Mouse (Mus musculus): ENCODE measurements at regions not wholly inside any gene's neighbourhood (a gene's known extent, or its start where the extent isn't known, plus 50 kb on each side); places are given as distances from the start of the nearest gene placed in this dataset.

- no peak overlapping the region for H3K4me2 ChIP-seq (ENCODE audit: low read length)
- DNase-seq (ENCODE audit: low spot score) (peak; percentile 40), ATAC-seq (replicated peaks; ENCODE audit: low FRiP score, low read depth) (no peak)
- no peaks in the 10 kb centered on the region for H3K27me3 ChIP-seq (ENCODE audit: insufficient read depth, low read length)
- no peaks in the 10 kb centered on the region for H3K36me3 ChIP-seq (ENCODE audit: insufficient read depth, low read length)
- no peak overlapping the region for H3K9ac ChIP-seq (ENCODE audit: low read depth, low read length)
- no peak for TF ChIP-seq CTCF (IDR thresholded peaks at IDR 0.05; ENCODE audit: low read depth)
- 57% methylated on average over 4 of the region's 4 CpGs for WGBS
- H3K9me3 ChIP-seq (replicated peaks; ENCODE audit: low read length), result no peaks in the 10 kb centered on the region
- 0 out of 2 replicates have a peak overlapping the region, but pooled peaks have one; percentile 48 for H3K27ac ChIP-seq
- no peak overlapping the region for H3K4me3 ChIP-seq (replicated peaks; ENCODE audit: low read depth, low read length)
- peaks cover 22% of the 10 kb centered on the region for H3K4me1 ChIP-seq (replicated peaks; ENCODE audit: insufficient read depth, low read length)
Measured at GRCm38 (mm10) chr2:128338474-128338873, 212.6 kb downstream of the Bcl2l11 start.

DNA sequence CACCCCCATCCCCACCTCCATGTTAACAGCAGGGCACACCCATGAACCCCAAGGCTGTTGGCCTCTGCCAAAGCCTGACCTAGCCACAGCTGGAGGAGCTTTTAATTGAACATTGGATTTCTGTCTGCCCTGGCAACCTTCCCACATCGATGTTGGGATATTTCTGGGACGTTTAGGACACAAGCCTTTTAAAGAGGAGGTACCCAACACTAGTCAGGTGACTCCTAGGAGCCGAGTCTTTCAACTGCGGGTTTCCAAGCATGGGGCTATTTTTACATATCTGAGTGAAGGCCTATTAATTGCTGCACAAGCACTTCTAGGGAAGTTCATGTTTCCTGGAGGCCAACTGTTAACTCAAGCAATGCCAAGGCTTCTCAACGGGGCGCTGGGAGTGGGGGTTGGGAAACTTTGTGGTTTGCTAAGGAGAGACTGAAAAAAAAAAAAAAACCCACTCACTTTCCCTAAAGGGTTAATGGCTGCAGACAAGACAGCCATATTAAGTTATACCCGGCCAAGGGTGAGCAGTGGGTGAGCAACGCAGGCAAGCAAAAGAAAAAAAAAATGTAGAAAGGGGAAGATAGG is 213.3 kb downstream of the Bcl2l11 start:
- H3K4me3 ChIP-seq (replicated peaks; ENCODE audit: low read depth, low read length), result no peak overlapping the region
- H3K9ac ChIP-seq (ENCODE audit: low read depth, low read length), result no peak overlapping the region
- H3K4me2 ChIP-seq (ENCODE audit: low read length), result peak overlapping the region; percentile 11; the same call in 1 of the 2 replicates
- ATAC-seq (replicated peaks; ENCODE audit: low FRiP score, low read depth), result peak; percentile 55; the same call in 1 of the 2 replicates
- DNase-seq (ENCODE audit: low spot score), result peak; percentile 81
- 3% methylated on average over 8 of the region's 8 CpGs for WGBS
- peaks cover 22% of the 10 kb centered on the region for H3K4me1 ChIP-seq (replicated peaks; ENCODE audit: insufficient read depth, low read length)
- no peaks in the 10 kb centered on the region for H3K27me3 ChIP-seq (ENCODE audit: insufficient read depth, low read length)
- TF ChIP-seq CTCF (IDR thresholded peaks at IDR 0.05; ENCODE audit: low read depth), result no peak
- peak overlapping the region; percentile 73; the same call in 1 of the 2 replicates for H3K27ac ChIP-seq
- H3K36me3 ChIP-seq (ENCODE audit: insufficient read depth, low read length), result no peaks in the 10 kb centered on the region
- H3K9me3 ChIP-seq (replicated peaks; ENCODE audit: low read length), result no peaks in the 10 kb centered on the region

GRCm38 (mm10) chr2:128339643-128340487 is 214.0 kb downstream of the Bcl2l11 start:
- ATAC-seq (replicated peaks; ENCODE audit: low FRiP score, low read depth) (no peak), DNase-seq (ENCODE audit: low spot score) (peak; percentile 73)
- 21% methylated on average over 19 of the region's 19 CpGs for WGBS
- no peak for TF ChIP-seq CTCF (IDR thresholded peaks at IDR 0.05; ENCODE audit: low read depth)
- H3K27me3 ChIP-seq (ENCODE audit: insufficient read depth, low read length), result no peaks in the 10 kb centered on the region
- H3K4me3 ChIP-seq (replicated peaks; ENCODE audit: low read depth, low read length), result no peak overlapping the region
- H3K36me3 ChIP-seq (ENCODE audit: insufficient read depth, low read length), result no peaks in the 10 kb centered on the region
- no peaks in the 10 kb centered on the region for H3K9me3 ChIP-seq (replicated peaks; ENCODE audit: low read length)
- H3K4me1 ChIP-seq (replicated peaks; ENCODE audit: insufficient read depth, low read length), result peaks cover 22% of the 10 kb centered on the region
- H3K27ac ChIP-seq, result peak overlapping the region; percentile 73; the same call in 1 of the 2 replicates
- H3K9ac ChIP-seq (ENCODE audit: low read depth, low read length), result no peak overlapping the region
- H3K4me2 ChIP-seq (ENCODE audit: low read length), result peak overlapping the region; percentile 11; the same call in 1 of the 2 replicates

DNA sequence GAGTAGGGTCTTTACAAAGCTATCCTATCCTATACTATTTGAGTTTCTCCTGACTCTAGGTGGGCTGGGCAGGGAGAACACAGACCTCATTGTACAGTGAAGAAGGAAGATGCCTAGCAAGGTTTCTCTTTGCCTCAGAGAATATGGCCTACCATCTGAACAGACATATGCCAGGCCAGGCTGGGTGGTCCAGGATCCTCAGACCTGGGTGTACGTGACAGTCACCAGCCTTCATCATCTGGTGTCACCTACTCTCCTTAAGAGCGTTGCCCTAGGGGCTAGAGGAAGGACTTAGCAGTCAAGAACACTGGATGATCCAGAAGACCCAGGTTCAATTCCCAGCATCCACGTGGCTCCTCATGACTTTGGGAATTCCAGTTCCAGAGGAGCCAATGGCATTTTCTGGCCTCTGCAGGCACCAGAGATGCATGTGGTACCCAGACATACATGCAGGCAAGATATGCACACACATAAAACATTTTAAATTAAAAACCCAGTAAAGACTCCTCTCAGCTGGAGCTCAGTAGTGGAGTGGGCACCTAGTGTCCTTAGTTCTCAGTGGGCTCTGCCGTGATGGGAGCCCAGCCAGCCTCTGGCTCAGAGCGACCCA is 214.9 kb downstream of the Bcl2l11 start:
- H3K36me3 ChIP-seq (ENCODE audit: insufficient read depth, low read length), result no peaks in the 10 kb centered on the region
- WGBS, result 95% methylated on average over 5 of the region's 5 CpGs
- H3K4me3 ChIP-seq (replicated peaks; ENCODE audit: low read depth, low read length), result no peak overlapping the region
- H3K4me1 ChIP-seq (replicated peaks; ENCODE audit: insufficient read depth, low read length), result peaks cover 22% of the 10 kb centered on the region
- no peak overlapping the region for H3K27ac ChIP-seq
- ATAC-seq (replicated peaks; ENCODE audit: low FRiP score, low read depth) (no peak), DNase-seq (ENCODE audit: low spot score) (no peak)
- H3K9me3 ChIP-seq (replicated peaks; ENCODE audit: low read length), result no peaks in the 10 kb centered on the region
- H3K4me2 ChIP-seq (ENCODE audit: low read length), result no peak overlapping the region
- TF ChIP-seq CTCF (IDR thresholded peaks at IDR 0.05; ENCODE audit: low read depth), result no peak
- H3K9ac ChIP-seq (ENCODE audit: low read depth, low read length), result no peak overlapping the region
- no peaks in the 10 kb centered on the region for H3K27me3 ChIP-seq (ENCODE audit: insufficient read depth, low read length)

DNA sequence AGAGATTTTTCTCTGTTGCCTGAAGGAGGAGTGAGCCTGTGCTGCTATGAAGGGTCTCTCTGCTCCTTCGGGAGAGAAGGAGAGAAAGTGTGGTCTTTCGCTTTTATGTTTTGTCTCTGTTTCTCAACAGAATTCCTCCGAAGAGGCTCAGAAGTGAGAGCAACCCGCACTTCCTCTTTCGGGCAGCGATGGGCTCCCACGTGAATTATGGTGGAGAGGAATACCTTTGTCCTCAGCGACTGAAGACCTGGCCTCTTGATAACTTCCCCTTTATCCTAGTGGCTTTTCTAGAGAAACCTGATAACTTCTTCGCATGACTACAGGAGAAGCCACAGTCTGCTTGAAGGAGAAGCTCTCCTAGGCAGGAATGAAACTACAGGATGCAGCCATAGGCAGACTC is 216.4 kb downstream of the Bcl2l11 start:
- Histone ChIP-seq H3K9me3 (replicated peaks; ENCODE audit: low read length) (no peaks in the 10 kb centered on the region), H3K4me3 (replicated peaks; ENCODE audit: low read depth, low read length) (no peak overlapping the region), H3K4me1 (replicated peaks; ENCODE audit: insufficient read depth, low read length) (peaks cover 22% of the 10 kb centered on the region), H3K36me3 (ENCODE audit: insufficient read depth, low read length) (no peaks in the 10 kb centered on the region), H3K27me3 (ENCODE audit: insufficient read depth, low read length) (no peaks in the 10 kb centered on the region), H3K27ac (no peak overlapping the region), H3K9ac (ENCODE audit: low read depth, low read length) (no peak overlapping the region), H3K4me2 (ENCODE audit: low read length) (no peak overlapping the region)
- ATAC-seq (replicated peaks; ENCODE audit: low FRiP score, low read depth), result no peak
- 57% methylated on average over 9 of the region's 9 CpGs for WGBS
- no peak for TF ChIP-seq CTCF (IDR thresholded peaks at IDR 0.05; ENCODE audit: low read depth)
- DNase-seq (ENCODE audit: low spot score), result no peak

- TF ChIP-seq CTCF (IDR thresholded peaks at IDR 0.05; ENCODE audit: low read depth), result no peak
- H3K9me3 ChIP-seq (replicated peaks; ENCODE audit: low read length), result no peaks in the 10 kb centered on the region
- ATAC-seq (replicated peaks; ENCODE audit: low FRiP score, low read depth) (no peak), DNase-seq (ENCODE audit: low spot score) (no peak)
- no peak overlapping the region for H3K9ac ChIP-seq (ENCODE audit: low read depth, low read length)
- 63% methylated on average over 11 of the region's 11 CpGs for WGBS
- H3K27me3 ChIP-seq (ENCODE audit: insufficient read depth, low read length), result no peaks in the 10 kb centered on the region
- no peak overlapping the region for H3K4me3 ChIP-seq (replicated peaks; ENCODE audit: low read depth, low read length)
- no peaks in the 10 kb centered on the region for H3K36me3 ChIP-seq (ENCODE audit: insufficient read depth, low read length)
- H3K4me1 ChIP-seq (replicated peaks; ENCODE audit: insufficient read depth, low read length), result no peaks in the 10 kb centered on the region
- H3K4me2 ChIP-seq (ENCODE audit: low read length), result no peak overlapping the region
- H3K27ac ChIP-seq, result no peak overlapping the region
Measured at GRCm38 (mm10) chr2:128345557-128345956, 219.7 kb downstream of the Bcl2l11 start.

Data from kidney, postnatal 0 days (tissue).